Mouse (Mus musculus): ENCODE results near the gene Rpap3.

Gene Rpap3

DNA sequence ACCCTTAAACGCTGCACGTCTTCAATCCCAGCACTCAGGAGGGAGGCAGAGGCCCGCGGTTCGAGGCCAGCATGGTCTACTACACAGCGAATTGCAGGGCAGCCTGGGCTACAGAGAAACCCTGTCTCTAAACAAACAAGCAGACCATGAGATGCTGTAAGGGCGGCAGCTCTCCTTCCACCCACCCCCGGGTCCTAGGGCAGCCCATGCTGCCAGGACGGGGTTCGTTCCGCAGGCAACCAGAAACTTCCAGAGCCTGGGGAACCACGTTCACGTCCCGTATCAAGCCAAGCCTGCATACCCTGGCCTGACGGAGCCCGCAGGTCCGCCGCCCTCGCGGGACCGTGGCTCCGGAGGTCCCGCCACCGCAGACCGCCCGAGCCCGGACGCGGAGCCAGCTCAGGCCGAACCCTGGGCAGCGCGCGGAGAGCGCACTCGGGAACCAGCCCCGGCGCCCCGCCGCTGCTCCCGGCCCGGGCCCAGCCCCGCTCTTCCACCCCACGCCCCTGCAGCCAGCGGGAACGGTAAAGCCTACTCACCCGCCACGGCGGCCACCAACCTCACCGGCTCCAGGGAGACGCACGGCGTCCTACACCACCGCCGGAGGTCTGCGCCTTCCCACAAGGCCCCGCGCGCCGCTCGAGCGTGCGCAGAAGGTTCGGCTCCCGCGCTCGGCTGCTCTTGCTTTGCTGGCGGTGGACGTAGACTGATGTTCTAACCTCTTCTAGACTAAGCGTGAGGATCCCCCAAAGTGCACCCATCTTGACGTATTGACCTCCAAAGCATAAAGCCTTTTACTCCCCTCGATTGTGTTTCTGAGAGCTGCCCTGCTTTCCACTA, at the start of gene Rpap3:
Rpap3 (minus strand) TSS at position 615 of the 840 bp plus-strand sequence.
- peak in 1 of 2 experiments; percentile 24 for DNase-seq (ENCODE audit: low read depth in 1 of 2, low spot score in 2 of 2)

- DNase-seq (ENCODE audit: low read depth in 1 of 2, low spot score in 2 of 2), result no peak
These were observed 49.7 kb upstream of the Rpap3 start for GRCm38 (mm10) chr15:97755361-97755760.

- DNase-seq (ENCODE audit: low read depth in 1 of 2, low spot score in 2 of 2), result no peak
These were observed 48.9 kb upstream of the Rpap3 start for GRCm38 (mm10) chr15:97754476-97754875.

GRCm38 (mm10) chr15:97752491-97752890, 46.9 kb upstream of the Rpap3 start:
- no peak for DNase-seq (ENCODE audit: low read depth in 1 of 2, low spot score in 2 of 2)

DNA sequence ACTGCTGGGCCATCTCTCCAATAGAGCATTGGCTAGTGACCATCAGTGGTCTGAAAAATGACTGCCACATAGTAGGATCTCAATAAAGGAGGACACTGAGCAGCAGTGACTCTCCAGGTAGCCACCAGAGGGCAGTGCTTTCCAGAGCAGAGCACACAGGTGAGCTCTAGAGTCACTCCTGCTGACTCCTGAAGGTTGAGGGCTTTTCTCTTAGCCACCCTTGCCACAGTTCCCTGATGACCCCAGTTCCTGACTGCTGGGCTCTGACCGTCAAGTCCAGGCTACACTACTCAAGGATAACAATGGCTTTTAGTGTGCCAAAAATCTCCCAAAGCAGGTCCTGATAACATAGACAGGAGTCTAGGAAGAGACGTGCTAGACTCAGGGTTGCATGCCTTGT, 46.1 kb upstream of the Rpap3 start:
- DNase-seq (ENCODE audit: low read depth in 1 of 2, low spot score in 2 of 2), result no peak

DNA sequence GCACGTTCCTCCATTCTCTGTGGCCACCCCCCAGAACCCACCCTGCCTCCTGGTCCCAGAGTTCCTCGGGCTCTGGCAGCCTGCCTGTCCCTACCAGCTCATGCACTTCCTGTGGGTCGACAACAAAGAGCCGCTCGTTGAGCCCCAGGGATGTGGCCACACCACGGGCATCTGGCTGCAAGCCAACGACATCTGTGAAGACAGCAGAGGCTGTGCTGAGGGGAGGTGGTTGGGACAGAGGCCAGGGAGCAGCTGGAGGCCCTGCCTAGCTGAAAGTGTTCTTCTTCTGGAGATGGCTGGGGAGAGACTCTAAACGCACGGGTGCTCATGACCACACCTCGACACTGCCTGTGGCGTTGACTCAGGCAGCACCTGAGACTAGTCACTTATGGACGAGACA, 45.1 kb upstream of the Rpap3 start:
- DNase-seq (ENCODE audit: low read depth in 1 of 2, low spot score in 2 of 2), result no peak

DNA sequence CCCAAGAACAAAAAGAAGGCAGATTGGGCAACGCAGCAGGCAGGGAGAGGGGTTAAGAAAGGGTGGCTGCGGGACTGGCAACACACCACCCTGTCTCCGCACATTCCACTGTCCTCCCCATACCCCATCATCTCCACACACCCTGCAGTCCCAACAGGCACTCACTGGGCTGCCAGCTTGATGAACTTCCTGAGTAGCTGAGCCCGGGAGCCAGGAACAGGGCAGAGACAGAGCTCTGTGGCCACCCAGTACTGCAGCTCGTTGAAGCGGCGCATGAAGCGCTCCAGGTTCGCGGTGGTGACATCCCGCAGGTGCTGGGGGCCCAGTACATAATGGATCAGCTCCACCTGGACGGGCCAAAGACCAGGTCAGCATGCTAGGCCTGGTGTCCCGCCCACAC, 44.2 kb upstream of the Rpap3 start:
- DNase-seq (ENCODE audit: low read depth in 1 of 2, low spot score in 2 of 2), result no peak

GRCm38 (mm10) chr15:97749397-97749796, 43.8 kb upstream of the Rpap3 start:
- no peak for DNase-seq (ENCODE audit: low read depth in 1 of 2, low spot score in 2 of 2)

- no peak for DNase-seq (ENCODE audit: low read depth in 1 of 2, low spot score in 2 of 2)
These were observed 43.3 kb upstream of the Rpap3 start for GRCm38 (mm10) chr15:97748964-97749363.

- no peak for DNase-seq (ENCODE audit: low read depth in 1 of 2, low spot score in 2 of 2)
These were observed 42.7 kb upstream of the Rpap3 start for GRCm38 (mm10) chr15:97748309-97748708.

GRCm38 (mm10) chr15:97747486-97747885, 41.9 kb upstream of the Rpap3 start:
- no peak for DNase-seq (ENCODE audit: low read depth in 1 of 2, low spot score in 2 of 2)

- DNase-seq (ENCODE audit: low read depth in 1 of 2, low spot score in 2 of 2), result no peak
These were observed 41.1 kb upstream of the Rpap3 start for GRCm38 (mm10) chr15:97746748-97747147.

DNA sequence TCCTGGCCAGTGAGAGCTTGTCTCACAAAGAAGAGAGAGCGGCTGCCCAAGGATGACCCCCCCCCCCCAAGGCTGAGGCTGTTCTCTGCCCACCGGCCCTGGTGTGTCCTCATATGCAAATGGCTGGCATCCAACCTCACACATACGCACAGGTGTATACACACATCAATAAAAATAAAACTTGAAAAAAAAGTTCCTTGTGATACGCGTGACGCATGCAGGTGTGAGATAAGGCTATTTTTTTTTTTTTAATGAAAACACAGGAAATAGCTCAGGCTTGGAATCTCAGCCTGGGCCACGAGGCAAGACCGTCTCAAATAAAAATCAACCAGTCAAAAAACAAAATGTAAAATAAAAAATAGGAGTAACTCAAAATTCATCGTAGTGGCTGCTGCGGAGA, 40.7 kb upstream of the Rpap3 start:
- DNase-seq (ENCODE audit: low read depth in 1 of 2, low spot score in 2 of 2), result no peak

DNA sequence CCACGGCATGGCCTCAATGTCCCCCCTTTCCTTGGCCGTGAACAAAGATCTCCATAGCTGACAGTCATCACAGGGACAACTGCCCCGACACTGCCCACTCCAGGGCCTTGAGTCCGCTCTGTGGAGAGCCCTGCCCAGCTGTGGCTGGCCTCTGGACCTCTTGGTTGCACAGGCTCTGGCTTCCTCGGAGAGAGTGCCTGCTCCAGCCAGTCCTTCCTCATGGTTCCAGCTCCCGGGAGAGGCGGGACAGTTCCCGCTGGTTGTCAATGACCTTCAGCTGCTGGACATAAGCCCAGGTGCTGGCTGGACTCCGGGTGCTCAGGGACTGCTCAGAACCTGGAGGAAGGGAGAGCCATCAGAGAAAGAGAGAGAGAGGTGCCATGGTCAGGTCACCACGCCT, 39.7 kb upstream of the Rpap3 start:
- no peak for DNase-seq (ENCODE audit: low read depth in 1 of 2, low spot score in 2 of 2)

- DNase-seq (ENCODE audit: low read depth in 1 of 2, low spot score in 2 of 2), result no peak
These were observed 39.3 kb upstream of the Rpap3 start for GRCm38 (mm10) chr15:97744930-97745329.

- no peak for DNase-seq (ENCODE audit: low read depth in 1 of 2, low spot score in 2 of 2)
These were observed 38.4 kb upstream of the Rpap3 start for GRCm38 (mm10) chr15:97743961-97744525.

DNA sequence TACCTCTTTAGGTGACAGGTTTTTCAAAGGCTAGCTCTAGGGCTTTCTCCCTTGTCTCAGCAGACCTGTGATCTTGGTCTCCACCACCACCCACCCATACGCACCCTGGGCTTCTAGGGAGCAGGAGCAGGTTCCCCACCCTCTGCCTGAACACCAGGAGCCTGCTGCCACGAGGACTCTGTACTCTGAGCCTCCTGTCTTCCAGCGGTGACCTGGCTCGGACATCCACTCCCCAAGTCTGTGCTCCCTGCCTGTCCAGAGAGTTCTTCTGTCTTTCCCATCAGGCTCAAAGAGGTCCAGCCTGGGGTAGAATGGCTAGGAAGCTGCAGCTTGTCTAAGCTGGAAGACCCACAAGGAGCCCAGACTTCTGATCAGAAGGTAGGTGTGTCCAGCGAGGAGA, 37.6 kb upstream of the Rpap3 start:
- no peak for DNase-seq (ENCODE audit: low read depth in 1 of 2, low spot score in 2 of 2)

GRCm38 (mm10) chr15:97742600-97742999, 37.0 kb upstream of the Rpap3 start:
- no peak for DNase-seq (ENCODE audit: low read depth in 1 of 2, low spot score in 2 of 2)

DNA sequence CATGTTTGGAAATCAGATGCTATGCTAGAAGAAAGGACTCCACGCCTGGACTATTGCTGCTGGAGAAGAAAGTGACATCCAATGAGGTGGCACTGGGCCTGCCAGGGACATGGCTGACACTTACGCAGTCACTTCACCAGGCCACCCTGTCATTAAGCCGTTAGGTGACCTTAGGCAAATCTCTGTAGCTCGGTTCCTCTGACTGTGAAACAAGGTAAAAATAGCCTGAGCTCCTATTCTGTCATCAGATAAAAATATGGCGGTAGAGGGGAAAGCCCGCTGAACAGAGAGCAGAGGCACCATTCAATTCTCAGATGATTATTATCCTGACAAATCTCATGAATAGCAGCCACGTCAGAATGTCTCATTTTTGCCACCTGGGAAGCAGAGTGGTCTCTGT, 36.4 kb upstream of the Rpap3 start:
- DNase-seq (ENCODE audit: low read depth in 1 of 2, low spot score in 2 of 2), result no peak

DNA sequence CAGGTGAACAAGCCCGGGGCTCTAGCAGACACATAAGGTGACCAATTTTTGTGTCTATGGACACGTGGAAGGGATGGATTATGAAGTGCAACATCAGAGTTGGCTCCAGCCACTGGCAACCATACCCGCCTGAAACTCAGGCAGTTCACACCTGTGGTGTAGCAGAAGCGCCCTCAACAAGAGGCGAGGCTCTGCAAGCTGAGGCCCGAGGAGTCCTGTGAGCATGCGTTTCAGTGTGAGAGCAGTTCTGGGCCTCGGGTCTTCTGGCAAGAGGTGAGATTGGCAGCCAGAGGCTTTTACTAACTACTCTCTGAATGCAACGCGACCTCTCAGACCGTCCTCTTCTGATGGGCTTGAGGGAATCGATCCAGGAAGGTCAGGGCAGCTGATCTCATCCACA, 36.0 kb upstream of the Rpap3 start:
- DNase-seq (ENCODE audit: low read depth in 1 of 2, low spot score in 2 of 2), result no peak

DNA sequence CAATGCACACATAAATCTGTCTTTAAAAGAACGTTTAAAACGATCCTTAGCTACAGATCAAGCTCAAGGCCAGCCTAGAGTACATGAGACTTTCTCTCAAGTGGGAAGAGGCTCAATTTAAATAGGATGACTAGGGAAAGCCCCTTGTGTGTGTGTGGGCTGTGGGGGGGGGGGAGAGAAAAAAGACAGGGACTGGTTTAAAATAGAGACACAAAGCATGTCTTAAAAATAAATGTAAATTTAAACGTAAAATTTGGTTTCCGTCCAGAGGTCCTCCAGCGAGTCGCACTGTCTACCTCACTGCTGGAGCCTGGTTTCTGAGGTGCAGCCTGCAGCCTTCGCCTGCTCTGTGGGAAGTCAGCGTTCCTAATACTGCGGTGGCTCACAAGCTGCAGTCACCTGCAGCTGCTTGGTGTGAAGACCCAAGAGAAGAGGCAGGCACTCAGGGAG, 34.7 kb upstream of the Rpap3 start:
- no peak for DNase-seq (ENCODE audit: low read depth in 1 of 2, low spot score in 2 of 2)

DNA sequence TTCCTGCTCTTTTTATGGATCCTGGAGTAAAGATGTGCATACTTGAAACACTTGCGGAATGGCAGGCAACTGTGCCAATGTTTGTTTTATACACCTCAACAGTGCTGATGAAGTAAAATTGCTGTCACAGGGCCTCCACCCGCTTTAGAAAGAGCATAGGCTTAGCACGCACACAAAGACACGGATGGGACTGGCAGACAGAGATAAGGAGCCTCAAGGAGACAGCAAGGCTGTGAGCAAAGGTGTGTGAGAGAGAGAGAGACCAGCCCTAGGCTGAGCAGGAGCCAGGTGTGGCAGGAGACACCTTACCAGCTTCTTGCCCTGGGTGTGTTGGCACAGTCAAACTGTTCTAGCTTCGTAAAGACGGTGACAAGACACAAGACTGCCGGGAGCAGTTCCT, 33.3 kb upstream of the Rpap3 start:
- DNase-seq (ENCODE audit: low read depth in 1 of 2, low spot score in 2 of 2), result no peak

- DNase-seq (ENCODE audit: low read depth in 1 of 2, low spot score in 2 of 2), result no peak
These were observed 26.4 kb upstream of the Rpap3 start for GRCm38 (mm10) chr15:97731988-97732387.
